8 mouse cellular contexts compared by ENCODE assay signal in genomic region chr15:85821203-85822010, GRCm38 (mm10). TPM values are rescaled to one million over a fixed set of nuclear protein-coding genes. Genes with fewer than 3 reads are reported as not detected.
DNase-seq lines count a peak whose midpoint lies in the region; ATAC-seq lines count a peak whose summit lies in the region.

TSS of gene Pkdrej (minus strand) at chr15:85821734.

- H3K9me3 ChIP-seq in embryonic facial prominence, embryonic 14.5 days (ENCODE audit: control insufficient read depth, low read length): peaks cover 20% of the 10 kb centered on the region; the same call in 1 of the 2 replicates
- no peaks in the 10 kb centered on the region; the same call in none of the 2 replicates for H3K9me3 ChIP-seq in limb, embryonic 11.5 days (ENCODE audit: control insufficient read depth, low read length)
- no peaks in the 10 kb centered on the region for H3K9me3 ChIP-seq in midbrain, embryonic 16.5 days (replicated peaks; ENCODE audit: control insufficient read depth, low read length, poor library complexity, severe bottlenecking)

- WGBS in embryonic facial prominence, embryonic 14.5 days: 1% methylated on average over 23 of the region's 65 CpGs
- 3% methylated on average over 53 of the region's 65 CpGs for WGBS in limb, embryonic 11.5 days
- 2% methylated on average over 58 of the region's 65 CpGs for WGBS in midbrain, embryonic 16.5 days

- DNase-seq in layer of hippocampus, postnatal 25 days (ENCODE audit: extremely low spot score in 1 of 2, low spot score in 1 of 2): peak; percentile 30 to 32
- no peak for DNase-seq in layer of hippocampus, adult 9-10 months (ENCODE audit: low spot score)
- peak; percentile 54 for DNase-seq in brain, adult 2 months (ENCODE audit: low read depth, low spot score)
- peak; percentile 34 for DNase-seq in embryonic facial prominence, embryonic 14.5 days (ENCODE audit: low spot score)
- DNase-seq in heart, postnatal 14 days: peak; percentile 65 to 70
- DNase-seq in limb, embryonic 11.5 days (ENCODE audit: low spot score): peak; percentile 64
- DNase-seq in adipocyte (ENCODE audit: low spot score): no peak

- H3K4me2 ChIP-seq in embryonic facial prominence, embryonic 14.5 days (ENCODE audit: low read depth, low read length): peak within 1 kb of the TSS; percentile 93
- H3K4me2 ChIP-seq in limb, embryonic 11.5 days (ENCODE audit: low read depth, severe bottlenecking): peak within 1 kb of the TSS; percentile 95
- peak within 1 kb of the TSS; percentile 71 for H3K4me2 ChIP-seq in midbrain, embryonic 16.5 days (ENCODE audit: low read length)

- peak within 1 kb of the TSS; percentile 53 for H3K4me3 ChIP-seq in embryonic facial prominence, embryonic 14.5 days (ENCODE audit: low read depth, low read length)
- peak within 1 kb of the TSS; percentile 45 for H3K4me3 ChIP-seq in limb, embryonic 11.5 days (ENCODE audit: low read depth, low read length)
- H3K4me3 ChIP-seq in midbrain, embryonic 16.5 days (ENCODE audit: low read depth, low read length): peak within 1 kb of the TSS; percentile 42

- intact Hi-C loops in heart, postnatal 14 days (cut with DNase I): no loop called here

- peak within 1 kb of the TSS; percentile 79 for H3K9ac ChIP-seq in embryonic facial prominence, embryonic 14.5 days (ENCODE audit: low read depth, low read length)
- peak within 1 kb of the TSS; percentile 65 for H3K9ac ChIP-seq in limb, embryonic 11.5 days (ENCODE audit: low read length)
- peak within 1 kb of the TSS; percentile 57 for H3K9ac ChIP-seq in midbrain, embryonic 16.5 days (ENCODE audit: low read depth, low read length)

- H3K27me3 ChIP-seq in embryonic facial prominence, embryonic 14.5 days (replicated peaks; ENCODE audit: control insufficient read depth, insufficient read depth, low read length): peaks cover 7% of the 10 kb centered on the region
- peaks cover 5% of the 10 kb centered on the region; the same call in 1 of the 2 replicates for H3K27me3 ChIP-seq in limb, embryonic 11.5 days (ENCODE audit: control insufficient read depth, insufficient read depth, low read length)
- H3K27me3 ChIP-seq in midbrain, embryonic 16.5 days (ENCODE audit: control insufficient read depth, insufficient read depth, low read depth, low read length): no peaks in the 10 kb centered on the region; the same call in none of the 2 replicates

- ATAC-seq in embryonic facial prominence, embryonic 14.5 days (ENCODE audit: low read depth): peak; percentile 88
- ATAC-seq in limb, embryonic 11.5 days (ENCODE audit: insufficient number of reproducible peaks, low FRiP score, low TSS enrichment, low read depth): peak; percentile 65; the same call in 1 of the 2 replicates
- ATAC-seq in midbrain, embryonic 16.5 days: peak; percentile 42; the same call in 1 of the 2 replicates

- no peaks in the 10 kb centered on the region; the same call in 1 of the 2 replicates for H3K4me1 ChIP-seq in embryonic facial prominence, embryonic 14.5 days (ENCODE audit: control insufficient read depth, insufficient read depth, low read length)
- H3K4me1 ChIP-seq in limb, embryonic 11.5 days (ENCODE audit: control insufficient read depth, insufficient read depth, low read length): no peaks in the 10 kb centered on the region
- peaks cover 3% of the 10 kb centered on the region; the same call in 1 of the 2 replicates for H3K4me1 ChIP-seq in midbrain, embryonic 16.5 days (ENCODE audit: control insufficient read depth, insufficient read depth, low read length)

- H3K36me3 ChIP-seq in embryonic facial prominence, embryonic 14.5 days (ENCODE audit: control insufficient read depth, insufficient read depth, low read length): no peaks in the 10 kb centered on the region
- H3K36me3 ChIP-seq in limb, embryonic 11.5 days (ENCODE audit: control insufficient read depth, insufficient read depth, low read length): no peaks in the 10 kb centered on the region
- H3K36me3 ChIP-seq in midbrain, embryonic 16.5 days (ENCODE audit: control insufficient read depth, insufficient read depth, low read length): no peaks in the 10 kb centered on the region

- H3K27ac ChIP-seq in embryonic facial prominence, embryonic 14.5 days (replicated peaks; ENCODE audit: low read depth, low read length): no peak within 1 kb of the TSS
- no peak within 1 kb of the TSS for H3K27ac ChIP-seq in limb, embryonic 11.5 days (replicated peaks; ENCODE audit: low read depth, low read length)
- H3K27ac ChIP-seq in midbrain, embryonic 16.5 days (ENCODE audit: low read length): no peak within 1 kb of the TSS

RNA-seq across cellular contexts. Expression of gene Pkdrej, which starts in this region (rescaled TPM):
- total RNA-seq in layer of hippocampus, postnatal 25 days (2021): under 1 TPM; 0.52 to 0.54 TPM
- polyA plus RNA-seq in embryonic facial prominence, embryonic 14.5 days (2014; fragmentation: Nextera tagmentation; extraction: Ambion mirVana): 0.26 and 0.31 TPM in 2 replicates
- total RNA-seq in heart, postnatal 14 days (2021): 1 to 10 TPM; 2.0 to 2.1 TPM
- polyA plus RNA-seq in limb, embryonic 11.5 days (2014; fragmentation: Nextera tagmentation; extraction: Ambion mirVana): 0.14 and 0.21 TPM in 2 replicates
- polyA plus RNA-seq in midbrain, embryonic 16.5 days (2015; fragmentation: Nextera tagmentation; extraction: Ambion mirVana): 0.05 TPM in 1 of 2 replicates, not detected in the other

Comparison
In these comparisons a context has a peak if more than half of its experiments do, and no peak if none do; other contexts are left out.
1. Peak in DNase-seq in layer of hippocampus, postnatal 25 days; RNA of the gene not detected or under 1 TPM.
2. Peak in DNase-seq, ATAC-seq, H3K4me3 ChIP-seq, H3K9ac ChIP-seq and H3K4me2 ChIP-seq in embryonic facial prominence, embryonic 14.5 days; RNA of the gene not detected or under 1 TPM.
3. Peak in DNase-seq, ATAC-seq, H3K4me3 ChIP-seq, H3K9ac ChIP-seq and H3K4me2 ChIP-seq in limb, embryonic 11.5 days; RNA of the gene not detected or under 1 TPM.
4. Peak in ATAC-seq, H3K4me3 ChIP-seq, H3K9ac ChIP-seq and H3K4me2 ChIP-seq in midbrain, embryonic 16.5 days; RNA of the gene not detected or under 1 TPM.
5. DNase-seq: peak in brain, adult 2 months (single experiment) and heart, postnatal 14 days (2 of 2); none in layer of hippocampus, adult 9-10 months (single experiment) and adipocyte (single experiment).
6. Peak in every context shown above with its lines, with median percentiles within 50 percentile points of each other: ATAC-seq, H3K4me2 ChIP-seq, H3K4me3 ChIP-seq and H3K9ac ChIP-seq.